Mouse (Mus musculus) left cerebral cortex, adult 2 months (tissue): ENCODE measurements at regions not wholly inside any gene's neighbourhood (a gene's known extent, or its start where the extent isn't known, plus 50 kb on each side); places are given as distances from the start of the nearest gene placed in this dataset.

Experiments used
- DNase-seq, 2 experiments: peaks; one replicate each; pipeline ENCODE4 v3.0.0; 2021 to 2022; ENCODE audit warnings: low spot score in 2 of 2, mixed read lengths in 1 of 2; ENCODE audit errors: extremely low spot score in 1 of 2
- H3K27ac ChIP-seq: fragments of 200-600 bp; 2 replicates; pipeline ENCODE4 v1.8.1; 2022
- H3K4me3 ChIP-seq: fragments of 200-600 bp; 2 replicates; pipeline ENCODE4 v1.8.1; 2022
- CTCF ChIP-seq: fragments of 200-600 bp; IDR thresholded peaks from 2 replicates; pipeline ENCODE4 v1.8.1; 2022; ENCODE audit warnings: antibody characterized with exemption, mild to moderate bottlenecking, moderate library complexity
- intact Hi-C: fragments of 180-260 bp; cut with DNase I; formaldehyde crosslinking; loops from one replicate; pipeline ENCODE4 v1.15.1; 2025

DNA sequence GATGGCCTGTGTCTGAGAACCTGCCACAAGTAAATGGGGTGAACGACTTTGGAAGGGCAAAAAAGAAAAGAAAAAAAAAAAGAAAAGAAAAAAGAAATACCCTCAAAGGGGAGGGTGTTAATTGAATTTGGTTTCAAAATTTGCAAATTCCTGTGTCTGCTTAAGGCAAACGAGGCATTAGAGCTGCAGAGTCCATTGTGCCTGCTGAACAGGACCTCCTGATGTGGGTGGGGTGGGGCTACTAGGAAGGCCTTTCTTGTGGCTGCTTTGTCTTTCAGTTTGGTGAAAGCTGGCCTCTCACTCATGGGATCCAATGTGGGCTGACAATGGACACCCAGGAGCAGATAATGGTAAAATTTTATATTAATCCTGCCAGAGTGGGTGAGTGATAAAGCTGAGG lies 366.3 kb upstream of the Jarid2 start:
- H3K27ac ChIP-seq = no peak overlapping the region
- no peak for TF ChIP-seq CTCF
- DNase-seq = no peak
- intact Hi-C loops = no loop called here
- no peak overlapping the region for H3K4me3 ChIP-seq

DNA sequence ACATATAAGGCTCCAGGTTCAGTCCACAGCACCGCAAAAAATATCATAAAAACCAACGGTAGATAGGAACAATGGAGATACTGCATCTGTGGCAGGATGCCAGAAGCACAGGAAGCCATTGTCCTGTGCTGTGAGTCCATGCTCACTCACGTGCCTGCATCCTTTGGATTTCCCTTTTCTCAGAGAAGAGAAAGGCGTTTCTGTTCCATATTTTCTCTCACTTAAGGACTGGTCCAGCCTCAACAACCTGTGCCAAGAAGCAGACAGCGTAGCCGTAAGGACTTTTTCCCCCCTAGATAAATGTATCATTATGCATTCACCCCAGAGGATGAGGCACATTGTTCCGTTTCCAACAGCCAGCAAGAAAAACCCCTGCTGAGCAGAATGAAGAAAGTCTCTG lies 360.0 kb upstream of the Jarid2 start:
- H3K4me3 ChIP-seq = no peak overlapping the region
- no peak for DNase-seq
- no peak for TF ChIP-seq CTCF
- H3K27ac ChIP-seq = no peak overlapping the region
- intact Hi-C loops = no loop called here

DNA sequence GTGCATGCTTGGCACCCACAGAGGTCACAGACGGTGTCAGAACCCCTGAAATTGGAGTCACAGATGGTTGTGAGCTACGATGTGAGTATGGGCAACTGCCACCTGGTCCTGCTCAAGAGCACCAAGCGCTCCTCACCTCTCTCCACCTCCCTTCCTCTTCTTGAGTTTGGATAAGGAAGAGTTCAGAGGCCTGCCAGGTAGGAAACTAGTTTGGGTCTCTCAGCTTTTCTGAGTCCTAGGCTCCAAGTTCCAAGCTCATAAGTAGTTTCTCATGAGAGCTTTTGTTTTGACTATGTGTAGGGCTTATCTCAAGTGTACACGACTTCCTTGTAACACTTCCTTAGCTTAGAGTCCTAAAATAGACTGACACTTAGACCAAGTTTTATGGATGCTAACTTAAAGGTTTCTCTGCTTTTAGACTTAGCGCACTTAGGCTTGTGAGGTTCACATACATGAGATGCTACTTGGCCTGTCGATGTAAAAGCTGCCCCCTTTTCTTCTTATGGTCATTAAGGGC lies 356.9 kb upstream of the Jarid2 start:
- no peak for DNase-seq
- intact Hi-C loops = no loop called here
- Histone ChIP-seq H3K27ac (no peak overlapping the region), H3K4me3 (no peak overlapping the region)
- TF ChIP-seq CTCF = no peak

DNA sequence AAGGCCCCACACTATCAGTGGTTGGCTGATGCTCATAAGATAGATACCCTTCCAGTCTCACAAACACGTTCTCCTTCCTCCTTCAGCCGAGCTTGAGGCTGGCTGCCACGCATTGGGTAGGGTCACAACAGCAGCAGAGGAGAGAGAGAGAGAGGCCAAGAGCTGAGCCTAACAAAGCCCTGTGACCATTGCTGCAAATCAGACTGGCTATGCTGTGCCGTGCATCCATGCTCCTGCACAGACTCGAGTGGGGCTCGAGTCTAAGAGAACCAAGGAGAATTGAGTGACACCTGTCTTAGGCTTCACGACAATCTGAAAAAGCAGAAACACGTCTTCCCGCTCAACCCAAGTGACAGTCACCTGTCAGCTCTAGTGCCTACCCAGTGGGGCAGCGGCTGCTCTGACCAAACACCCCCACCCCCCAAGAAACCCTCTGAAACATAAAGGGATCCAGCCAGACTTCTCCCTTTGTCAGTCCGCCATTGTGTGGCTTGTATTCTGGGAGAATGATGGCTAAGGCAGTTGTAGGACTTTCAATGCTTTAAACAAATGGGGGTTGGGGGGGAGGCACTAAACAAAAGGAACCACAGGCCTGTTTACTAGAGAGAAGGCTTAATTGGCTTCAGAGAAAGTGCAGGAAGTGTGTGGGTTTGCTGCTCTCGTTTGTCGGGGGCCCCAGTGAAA lies 353.7 kb upstream of the Jarid2 start:
- no peak overlapping the region for H3K27ac ChIP-seq
- no peak overlapping the region for H3K4me3 ChIP-seq
- TF ChIP-seq CTCF = no peak
- DNase-seq = no peak
- intact Hi-C loops = no loop called here

DNA sequence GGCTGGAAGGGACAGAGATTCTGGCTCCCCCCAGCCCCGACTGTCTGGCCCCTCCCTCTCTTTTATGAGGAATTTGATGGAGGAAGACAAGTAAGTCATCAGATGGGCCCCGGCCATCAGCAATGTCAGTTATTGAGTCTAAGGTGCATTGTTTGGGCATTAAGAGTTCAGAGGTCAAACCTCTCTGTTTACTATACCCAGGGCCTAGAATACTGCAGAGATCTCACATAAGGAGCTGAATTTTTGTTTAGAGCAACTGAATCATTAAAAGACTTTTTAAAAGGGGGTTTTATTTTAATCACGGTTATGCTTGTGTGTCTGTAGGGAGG lies 353.1 kb upstream of the Jarid2 start:
- no peak for TF ChIP-seq CTCF
- intact Hi-C loops = no loop called here
- Histone ChIP-seq H3K27ac (no peak overlapping the region), H3K4me3 (no peak overlapping the region)
- no peak for DNase-seq

DNA sequence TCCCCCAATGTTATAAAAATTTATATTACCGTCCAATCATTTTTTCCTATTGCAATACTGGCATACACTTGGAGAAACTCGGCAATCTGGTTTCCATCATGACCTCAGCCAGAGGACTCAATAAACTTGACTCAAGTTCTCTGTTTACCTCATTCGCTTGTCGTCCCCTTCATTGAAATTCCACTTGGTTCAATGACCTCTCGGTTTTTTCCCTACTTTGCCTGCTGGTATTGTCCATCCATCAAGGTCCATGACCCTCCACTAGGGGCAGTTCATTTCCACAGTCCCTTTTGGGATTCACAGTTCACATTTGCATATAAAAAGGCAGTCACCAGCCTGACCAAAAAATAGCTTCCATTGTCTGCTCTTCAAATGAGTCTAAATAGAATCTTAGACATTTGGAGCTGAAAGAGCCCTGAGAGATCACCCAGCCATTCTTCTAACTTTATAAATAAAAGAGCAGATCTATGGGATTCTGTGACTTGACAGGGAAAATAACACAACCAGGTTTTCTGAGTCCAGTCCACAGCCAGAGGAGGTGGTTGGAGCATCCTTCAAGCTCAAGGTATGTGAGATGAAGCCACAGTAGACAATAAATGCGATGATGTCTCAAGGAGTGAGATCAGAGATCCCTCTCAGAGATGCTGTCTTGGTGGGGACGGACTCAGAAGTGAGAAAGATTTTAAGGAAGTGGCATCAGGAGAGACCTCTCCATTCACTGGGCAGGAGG lies 347.4 kb upstream of the Jarid2 start:
- intact Hi-C loops = no loop called here

DNA sequence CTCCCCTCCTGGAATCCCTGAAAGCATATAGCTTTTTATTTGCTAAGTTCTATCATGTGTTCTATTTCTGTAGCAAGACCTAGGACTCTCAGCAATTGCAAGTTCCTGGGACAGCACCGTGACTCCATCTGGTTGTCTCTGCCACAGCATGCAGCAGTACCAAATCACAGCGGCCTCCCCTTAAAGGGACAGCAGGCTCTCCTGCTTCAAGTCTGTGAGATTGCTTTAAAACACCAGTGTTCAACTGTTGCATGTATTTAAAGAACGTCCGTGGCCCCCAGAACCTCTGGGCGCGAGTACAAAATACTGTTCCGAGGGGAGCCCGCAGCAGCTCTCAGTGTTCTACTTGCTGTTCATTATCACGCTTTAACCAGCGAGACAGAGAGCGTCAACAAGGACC lies 346.0 kb upstream of the Jarid2 start:
- no peak for TF ChIP-seq CTCF
- H3K27ac ChIP-seq = no peak overlapping the region
- no peak for DNase-seq
- H3K4me3 ChIP-seq = no peak overlapping the region
- intact Hi-C loops = no loop called here

More for the DNA sequence above, 347.4 kb upstream of the Jarid2 start:
- H3K4me3 ChIP-seq = no peak overlapping the region
- no peak overlapping the region for H3K27ac ChIP-seq
- no peak for DNase-seq
- TF ChIP-seq CTCF = peak; percentile 17

DNA sequence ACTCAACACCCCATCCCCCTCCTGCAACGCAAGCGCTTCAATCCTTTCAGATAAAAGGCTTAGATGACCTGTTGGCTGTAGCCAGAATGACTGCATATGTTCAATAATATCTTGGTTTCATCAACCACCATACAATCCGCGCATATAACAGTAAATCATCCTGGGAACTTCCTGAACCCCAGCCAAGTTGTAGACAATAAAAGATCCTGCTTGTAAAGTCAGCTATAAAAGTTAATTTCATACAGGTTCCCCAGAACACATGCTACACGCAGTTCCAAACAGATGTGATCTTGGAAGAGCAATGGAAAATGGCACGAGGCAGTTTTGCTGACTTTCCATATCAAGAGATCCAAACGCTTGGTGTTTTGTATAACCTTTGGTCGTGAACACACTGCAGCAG lies 342.5 kb upstream of the Jarid2 start:
- no peak for DNase-seq
- H3K4me3 ChIP-seq = no peak overlapping the region
- no peak overlapping the region for H3K27ac ChIP-seq
- no peak for TF ChIP-seq CTCF
- intact Hi-C loops = no loop called here

DNA sequence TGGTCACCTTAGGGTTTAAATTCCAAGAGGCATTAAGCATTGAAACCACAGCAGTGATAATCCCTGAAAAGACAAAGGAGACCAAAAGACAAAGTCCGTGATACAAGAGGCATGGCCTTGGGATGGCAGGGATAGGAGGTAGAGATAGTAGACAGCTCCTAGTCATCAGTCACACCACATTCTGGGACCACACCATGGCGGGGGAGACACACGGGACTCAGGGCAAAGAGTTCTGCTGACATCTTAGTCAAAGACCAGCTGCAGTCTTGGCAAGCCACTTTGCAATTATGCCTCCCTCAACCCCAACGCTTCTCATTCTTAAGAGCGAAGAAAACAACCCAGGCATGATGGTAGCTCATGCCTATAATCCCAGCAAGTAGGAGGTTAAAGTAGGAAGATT lies 339.6 kb upstream of the Jarid2 start:
- intact Hi-C loops = no loop called here
- no peak for TF ChIP-seq CTCF
- Histone ChIP-seq H3K27ac (no peak overlapping the region), H3K4me3 (no peak overlapping the region)
- DNase-seq = no peak

DNA sequence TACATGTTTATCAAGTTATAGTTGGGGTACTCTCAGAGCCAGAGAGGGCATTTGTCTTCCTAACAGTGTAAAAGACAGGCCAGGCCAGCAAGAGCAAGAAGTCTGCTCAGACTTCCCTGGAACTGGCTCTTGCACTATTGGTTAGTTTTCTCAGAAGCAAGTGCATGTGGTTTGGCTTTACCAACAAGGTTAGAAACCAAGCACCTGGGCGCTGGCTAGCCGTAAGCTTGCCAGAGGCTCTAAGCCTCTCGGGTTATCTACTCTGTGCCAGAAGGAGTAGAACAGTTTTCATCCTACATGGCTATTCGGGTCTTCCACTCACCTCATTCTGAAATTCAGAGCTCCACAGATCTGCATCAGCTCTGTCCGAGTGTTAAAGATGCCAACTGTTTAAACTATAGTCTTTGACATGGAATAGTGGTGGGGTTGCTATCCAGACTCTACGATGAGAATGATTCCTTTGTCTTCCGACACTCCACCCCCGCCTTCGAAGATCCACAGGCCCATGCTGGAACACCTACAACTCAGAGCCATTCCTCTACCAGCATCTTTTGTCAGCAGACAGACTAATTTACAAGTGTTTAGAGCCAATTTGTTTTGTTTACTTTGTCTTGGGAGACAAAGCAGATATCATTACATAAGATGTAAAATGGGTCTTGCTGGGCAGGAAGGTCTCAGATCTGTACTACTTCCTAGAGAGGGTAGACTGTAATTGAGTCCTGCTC lies 338.4 kb upstream of the Jarid2 start:
- no peak for DNase-seq
- H3K27ac ChIP-seq = no peak overlapping the region
- H3K4me3 ChIP-seq = no peak overlapping the region
- no peak for TF ChIP-seq CTCF
- intact Hi-C loops = no loop called here

DNA sequence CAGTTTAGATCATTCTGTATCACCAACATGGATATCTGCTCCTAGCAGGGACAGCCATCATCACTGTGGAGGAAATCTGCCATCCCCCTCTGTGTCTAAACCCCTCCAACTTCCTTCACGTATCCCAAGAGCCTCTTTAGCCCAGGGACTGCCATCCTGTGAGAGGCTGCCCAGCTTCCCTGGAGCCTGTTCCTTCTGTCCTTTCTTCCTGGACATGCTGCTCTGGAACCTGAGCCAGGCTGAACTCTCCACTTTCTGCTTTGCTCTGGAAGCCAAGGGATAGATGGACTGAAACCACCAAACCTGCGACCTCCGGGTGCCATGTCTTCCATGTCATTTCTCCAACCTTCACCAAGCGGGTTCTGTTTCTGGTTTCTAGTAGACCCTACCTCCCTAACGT lies 335.3 kb upstream of the Jarid2 start:
- H3K27ac ChIP-seq = no peak overlapping the region
- intact Hi-C loops = no loop called here
- TF ChIP-seq CTCF = no peak
- DNase-seq = no peak
- no peak overlapping the region for H3K4me3 ChIP-seq

DNA sequence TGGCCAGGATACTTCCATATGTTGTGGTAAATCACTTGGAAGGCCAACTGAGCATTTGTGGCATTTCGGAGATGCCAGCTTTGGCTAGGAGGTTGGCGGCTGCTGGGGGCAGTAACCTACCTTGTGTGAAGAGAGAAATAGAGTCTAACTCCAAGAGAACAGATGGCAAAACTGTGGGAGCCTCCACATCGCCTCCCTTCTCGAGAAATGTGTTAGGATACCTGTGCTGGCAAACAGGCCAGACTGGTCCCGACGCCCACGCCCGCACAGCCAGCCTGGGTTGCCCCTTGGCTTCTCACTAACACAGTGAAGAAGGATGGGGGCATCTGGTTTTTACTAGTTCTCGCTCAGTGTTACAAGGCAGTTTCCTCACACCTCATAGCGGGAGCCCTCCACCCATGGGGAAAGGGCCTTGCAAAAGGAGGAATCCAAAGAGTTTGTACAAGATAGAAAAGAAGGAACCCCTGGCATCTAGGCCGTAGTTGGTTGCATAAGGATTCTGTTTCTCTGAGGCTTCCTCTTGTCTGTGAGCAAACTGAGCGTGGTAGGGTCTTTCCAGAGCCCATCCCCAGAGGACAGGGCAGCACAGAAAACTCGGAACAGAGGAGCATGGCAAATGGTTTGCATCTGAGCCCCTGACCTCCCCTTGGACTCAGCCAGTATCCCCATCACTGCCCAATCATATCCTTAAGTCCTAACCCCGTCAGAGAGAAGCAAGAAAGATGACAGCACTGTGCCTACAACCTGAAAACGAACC lies 330.5 kb upstream of the Jarid2 start:
- peak; percentile 21 to 56 for DNase-seq
- Histone ChIP-seq H3K27ac (no peak overlapping the region), H3K4me3 (no peak overlapping the region)
- no peak for TF ChIP-seq CTCF
- intact Hi-C loops = loop anchor here (5.0 kb wide), 1 partner anchor 326 kb away; no protein-coding TSS in a partner anchor
